Mouse (Mus musculus) layer of hippocampus, adult 2 months (tissue): Measurements from ENCODE around the gene AU022252. TPM values are rescaled to one million over a fixed set of nuclear protein-coding genes. Genes with fewer than 3 reads are reported as not detected.
A peak's percentile ranks its signal among the peaks of the same experiment; 100 is the strongest.
"Not testable (repeated sequence)": the region's sequence is repeated elsewhere in the genome, so short reads cannot be mapped to it uniquely, and the experiment has no call there.

Experiments
- DNase-seq, 2 experiments: peaks; one replicate each; pipeline ENCODE4 v3.0.0; 2022; ENCODE audit warnings: low spot score in 2 of 2
- H3K27ac ChIP-seq: fragments of 200-600 bp; 2 replicates; pipeline ENCODE4 v1.8.1; 2022
- H3K4me3 ChIP-seq: fragments of 200-600 bp; 2 replicates; pipeline ENCODE4 v1.8.1; 2022; ENCODE audit warnings: mild to moderate bottlenecking
- CTCF ChIP-seq: fragments of 200-600 bp; conservative IDR thresholded peaks from 2 replicates; pipeline ENCODE4 v1.8.1; 2022; ENCODE audit warnings: antibody characterized with exemption, mild to moderate bottlenecking, moderate library complexity
- long read RNA-seq, 2 experiments: library from polyadenylated mRNA; stranded (forward); transcript quantifications; one replicate each; pipeline ENCODE4 v2.0.0; 2021; ENCODE audit warnings: borderline mapping rate in 2 of 2
- total RNA-seq, 2 experiments: library from RNA; stranded (reverse); gene quantifications; 2 replicates each; pipeline ENCODE4 v1.2.3; 2021

AU022252 gene
- 10 to 100 TPM; 30.5 to 31.9 TPM for total RNA-seq
- long read RNA-seq, experiment 1, full-length matches to known transcripts: 6 of 14 reads
- long read RNA-seq, experiment 1, partial matches to known transcripts: 1 of 14 reads
- long read RNA-seq, experiment 1, other reads (novel, unspliced or antisense): 7 of 14 reads
- long read RNA-seq, experiment 2, full-length matches to known transcripts: 8 of 10 reads
- long read RNA-seq, experiment 2, partial matches to known transcripts: 0 of 10 reads
- long read RNA-seq, experiment 2, other reads (novel, unspliced or antisense): 2 of 10 reads

GRCm38 (mm10) chr4:119232410-119233255 is at the start of gene AU022252, which contains the start of gene P3h1:
Gene AU022252 (minus strand): TSS chr4:119232712.
Gene P3h1 (plus strand): TSS chr4:119232915.
- peak; percentile 98 to 99 for DNase-seq
- no peak for TF ChIP-seq CTCF
- H3K4me3 ChIP-seq: peak within 1 kb of the TSS; percentile 77
- H3K27ac ChIP-seq: peak within 1 kb of the TSS; percentile 86

DNA sequence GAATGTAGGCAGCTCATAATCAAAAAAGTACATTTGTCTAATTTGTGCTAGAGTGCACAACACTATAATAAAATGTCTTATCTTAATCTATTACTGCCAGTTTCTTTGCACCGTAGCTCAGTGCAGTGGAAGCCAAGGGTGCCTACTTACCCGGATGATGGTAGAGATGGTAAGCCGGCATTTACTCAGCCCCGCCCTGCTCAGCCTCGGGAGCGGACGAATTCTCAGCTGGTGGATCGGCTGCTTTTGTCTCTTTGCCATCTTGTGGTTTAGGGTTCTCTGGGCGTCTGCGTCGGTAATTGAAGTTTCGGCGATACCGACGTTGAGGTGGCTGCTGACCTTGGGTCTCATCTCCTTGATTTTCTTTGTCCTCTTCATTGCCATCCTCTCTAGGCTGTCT is 46.3 kb upstream of the AU022252 start:
- H3K4me3 ChIP-seq, H3K27ac ChIP-seq, DNase-seq: not testable (repeated sequence)

GRCm38 (mm10) chr4:119275726-119276125 is 43.2 kb upstream of the AU022252 start:
- DNase-seq: no peak
- no peak for TF ChIP-seq CTCF
- H3K27ac ChIP-seq: peak overlapping the region; percentile 67; the same call in 1 of the 2 replicates
- H3K4me3 ChIP-seq: no peak overlapping the region

- Histone ChIP-seq H3K4me3 (no peak overlapping the region), H3K27ac (peak overlapping the region; percentile 67; the same call in 1 of the 2 replicates)
- TF ChIP-seq CTCF: no peak; the same call in 1 of the 2 replicates
- no peak for DNase-seq
Measured at GRCm38 (mm10) chr4:119275226-119275625, 42.7 kb upstream of the AU022252 start.

- Histone ChIP-seq H3K4me3 (no peak overlapping the region), H3K27ac (peak overlapping the region; percentile 67; the same call in 1 of the 2 replicates)
- DNase-seq: no peak
- TF ChIP-seq CTCF: no peak
Measured at GRCm38 (mm10) chr4:119274627-119275026, 42.1 kb upstream of the AU022252 start.

DNA sequence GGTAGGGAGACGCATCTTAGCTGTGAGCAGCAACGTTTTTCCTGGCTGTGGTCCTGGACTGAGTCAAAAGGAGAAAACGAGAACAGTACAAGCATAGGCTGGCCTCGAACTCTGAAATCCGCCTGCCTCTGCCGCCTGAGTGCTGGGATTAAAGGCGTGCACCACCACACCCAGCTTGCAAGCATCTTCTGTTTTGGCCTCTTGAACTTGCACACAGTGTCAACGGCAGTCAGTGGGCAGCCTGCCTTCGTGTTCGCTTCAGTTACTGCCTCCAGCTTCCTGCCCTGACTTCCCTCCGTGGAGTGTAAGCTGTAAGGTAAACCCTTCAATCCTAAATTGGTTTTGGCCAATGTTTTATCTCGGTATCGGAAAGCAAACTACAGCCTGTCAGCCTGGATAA is 34.1 kb upstream of the AU022252 start:
- Histone ChIP-seq H3K4me3 (no peak overlapping the region), H3K27ac (no peak overlapping the region)
- DNase-seq: no peak
- no peak for TF ChIP-seq CTCF

DNA sequence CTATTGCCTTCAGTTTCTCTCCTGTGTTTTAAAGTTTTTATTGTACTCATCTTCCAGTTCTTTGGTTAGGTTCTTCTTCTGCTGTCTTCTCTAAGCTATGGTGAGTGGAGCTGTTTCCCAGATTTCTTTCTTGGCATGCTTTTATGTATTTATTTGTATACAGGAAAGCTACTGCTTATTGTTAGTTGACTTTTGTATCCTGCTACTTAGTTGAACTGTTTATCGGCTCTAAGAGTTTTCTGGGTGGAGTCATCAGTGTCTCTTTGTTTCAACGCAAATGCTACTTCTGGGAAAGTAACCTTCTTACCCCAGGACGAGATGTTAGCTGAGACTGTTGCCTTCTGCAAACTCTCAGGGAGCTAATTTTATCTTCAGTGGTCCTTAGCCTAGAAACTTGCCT is 30.9 kb upstream of the AU022252 start:
- Histone ChIP-seq H3K4me3 (no peak overlapping the region), H3K27ac (no peak overlapping the region)
- DNase-seq: no peak
- no peak for TF ChIP-seq CTCF

GRCm38 (mm10) chr4:119262483-119262882 is 30.0 kb upstream of the AU022252 start:
- no peak overlapping the region for H3K27ac ChIP-seq
- no peak for DNase-seq
- H3K4me3 ChIP-seq: no peak overlapping the region
- no peak for TF ChIP-seq CTCF

DNA sequence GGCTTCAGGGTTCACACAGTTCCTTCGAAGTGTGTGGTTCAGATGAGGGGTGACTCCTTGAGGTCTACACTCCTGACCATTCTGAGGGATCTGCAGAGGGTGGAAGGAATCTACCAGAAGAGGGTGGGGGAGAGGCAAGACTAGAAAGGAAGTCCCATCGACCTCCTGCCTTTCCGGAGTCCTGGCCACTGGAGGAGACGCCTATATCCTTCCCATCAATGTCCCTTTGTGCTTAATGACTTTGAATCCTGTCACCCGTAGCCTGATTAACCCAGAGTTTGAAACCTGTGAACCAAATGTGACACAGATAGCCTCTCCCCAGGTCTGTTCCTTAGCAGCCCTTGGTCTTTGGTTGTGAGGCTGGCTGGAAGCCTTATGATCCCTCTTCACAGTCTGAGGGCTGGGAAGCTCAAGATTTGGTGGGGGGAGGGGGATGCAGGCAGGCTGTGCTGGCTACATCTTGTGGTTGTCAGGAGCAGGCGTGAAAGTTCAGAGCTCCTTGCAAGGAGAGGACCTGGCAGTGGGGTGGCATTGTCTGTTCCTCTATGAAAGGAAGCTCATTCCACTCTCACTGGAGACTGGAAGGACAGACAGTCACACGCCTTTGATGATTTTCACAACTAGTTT is 28.7 kb upstream of the AU022252 start:
- no peak overlapping the region for H3K27ac ChIP-seq
- no peak for DNase-seq
- H3K4me3 ChIP-seq: no peak overlapping the region
- TF ChIP-seq CTCF: no peak

GRCm38 (mm10) chr4:119259344-119260254 is 27.1 kb upstream of the AU022252 start:
- TF ChIP-seq CTCF: peak; percentile 50
- no peak for DNase-seq
- Histone ChIP-seq H3K4me3 (no peak overlapping the region), H3K27ac (no peak overlapping the region)

DNA sequence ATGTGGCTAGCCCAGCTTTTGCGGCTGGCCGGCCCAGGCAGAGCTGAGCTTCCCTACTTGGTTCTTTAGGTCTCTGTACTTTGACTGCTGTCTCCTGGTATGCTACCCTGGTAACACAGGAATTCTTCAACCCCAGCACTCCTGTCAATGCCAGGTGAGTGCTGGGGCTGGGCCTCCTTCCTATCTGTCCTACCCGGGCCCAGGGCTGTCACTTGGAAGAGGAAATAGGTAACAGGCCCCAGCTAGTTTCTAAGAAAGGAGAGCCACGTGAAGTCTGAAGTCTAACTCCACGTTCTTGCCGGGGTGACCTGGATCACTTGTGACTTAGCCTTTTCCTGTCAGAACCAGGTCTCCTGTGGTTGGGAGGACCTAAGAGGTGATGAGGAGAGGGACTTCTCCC is 24.6 kb upstream of the AU022252 start:
- no peak for DNase-seq
- no peak for TF ChIP-seq CTCF
- no peak overlapping the region for H3K27ac ChIP-seq
- H3K4me3 ChIP-seq: no peak overlapping the region

DNA sequence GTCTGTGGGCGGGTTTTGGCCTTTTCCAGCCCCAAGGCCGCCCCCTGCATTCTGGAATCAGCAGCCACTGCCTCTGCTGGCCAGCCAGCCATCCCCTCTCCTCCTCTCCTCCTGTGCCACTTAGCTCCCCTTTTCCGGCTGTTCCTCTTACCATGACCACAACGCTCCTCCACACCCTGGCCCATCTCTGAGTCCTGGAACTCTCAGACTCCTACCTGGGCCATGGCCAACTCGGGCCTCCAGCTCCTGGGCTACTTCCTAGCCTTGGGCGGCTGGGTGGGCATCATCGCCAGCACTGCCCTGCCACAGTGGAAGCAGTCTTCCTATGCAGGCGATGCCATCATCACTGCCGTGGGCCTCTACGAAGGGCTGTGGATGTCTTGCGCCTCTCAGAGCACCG is 22.8 kb upstream of the AU022252 start, which contains the start of gene Cldn19:
TSS of gene Cldn19 (plus strand) at position 64 of the 400 bp plus-strand sequence.
- H3K27ac ChIP-seq: peak within 1 kb of the TSS; percentile 14; the same call in 1 of the 2 replicates
- TF ChIP-seq CTCF: no peak
- no peak within 1 kb of the TSS for H3K4me3 ChIP-seq
- no peak for DNase-seq
